Mouse (Mus musculus) large intestine, adult 2 months (tissue): Measurements from ENCODE around the gene Nfe2l3. TPM values are rescaled to one million over a fixed set of nuclear protein-coding genes. Genes with fewer than 3 reads are reported as not detected.
"Not testable (repeated sequence)": the region's sequence is repeated elsewhere in the genome, so short reads cannot be mapped to it uniquely, and the experiment has no call there.

ENCODE experiments used
- DNase-seq: peaks from one replicate; pipeline ENCODE4 v3.0.0-alpha.2; 2012; ENCODE audit warnings: low read depth, low spot score
- WGBS: fragments of 180-500 bp; shearing (Covaris S2); methylation state at CpG from one replicate; pipeline ENCODE4 v1.1.7; 2018; 5-methylcytosine and 5-hydroxymethylcytosine counted together
- polyA plus RNA-seq: library from polyadenylated mRNA; depleted of rRNA; stranded (reverse); fragments of >200 nt; gene quantifications from 2 replicates; pipeline ENCODE4 v1.2.3, GENCODE M21; 2012; rRNA removed

Nfe2l3 gene
- 0.08 and 0.15 TPM in 2 replicates for polyA plus RNA-seq

- WGBS: 1% methylated on average over 74 of the region's 74 CpGs
- peak; percentile 31 for DNase-seq
Measured at GRCm38 (mm10) chr6:51432535-51433397, at the start of gene Nfe2l3. TSS of gene Nfe2l3 (plus strand) at chr6:51432670.

DNA sequence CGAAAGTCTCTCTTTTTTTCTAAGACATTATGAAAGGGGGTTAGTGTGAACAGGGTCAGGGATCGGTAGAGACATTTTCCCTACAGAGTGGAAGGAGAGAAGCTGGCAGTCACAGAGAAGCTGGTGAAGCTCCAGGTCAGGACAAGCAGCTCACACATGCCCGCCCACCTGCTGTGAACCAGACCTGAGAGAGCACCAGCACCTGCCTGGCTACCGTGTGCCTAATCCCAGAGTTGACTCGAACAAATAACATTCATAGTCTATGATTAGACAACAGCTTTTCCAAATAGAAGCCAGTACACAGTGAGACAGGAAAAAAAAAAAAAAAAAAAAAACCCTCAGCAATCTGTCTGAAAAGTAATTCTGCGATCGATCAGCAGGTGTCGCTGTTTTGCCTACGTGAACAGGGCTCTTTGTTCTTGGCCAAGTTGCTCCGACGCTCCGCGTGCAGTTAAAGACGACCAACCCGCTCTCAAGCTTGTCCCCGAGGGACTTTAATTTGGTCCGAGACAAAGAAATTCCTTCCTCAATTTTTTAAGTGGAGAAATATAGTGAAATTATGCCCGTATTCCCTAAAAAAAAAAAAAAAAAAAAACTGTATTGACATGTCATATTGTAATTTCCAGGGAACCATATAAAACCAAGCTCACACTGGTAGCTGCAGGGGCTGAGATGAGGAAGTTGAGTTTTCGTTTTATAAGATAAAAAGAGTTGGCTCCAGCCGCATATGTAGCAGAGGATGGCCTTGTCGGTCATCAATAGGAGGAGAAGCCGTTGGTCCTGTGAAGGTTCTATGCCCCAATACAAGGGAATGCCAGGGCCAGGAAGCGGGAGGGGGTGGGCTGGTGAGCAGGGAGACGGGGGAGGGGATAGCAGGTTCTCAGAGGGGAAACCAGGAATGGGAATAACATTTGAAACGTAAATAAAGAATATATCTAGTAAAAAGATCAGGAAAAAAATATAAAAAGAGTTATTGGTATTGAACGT, 48.4 kb upstream of the Nfe2l3 start:
- DNase-seq: peak; percentile 84
- WGBS: 14% methylated on average over 26 of the region's 26 CpGs

- WGBS: 75% methylated on average over 11 of the region's 11 CpGs
- DNase-seq: no peak
Measured at GRCm38 (mm10) chr6:51390505-51390904, 42.0 kb upstream of the Nfe2l3 start.

- no peak for DNase-seq
- WGBS: 47% methylated on average over 13 of the region's 13 CpGs
Measured at GRCm38 (mm10) chr6:51391816-51392490, 40.5 kb upstream of the Nfe2l3 start.

GRCm38 (mm10) chr6:51393341-51394128, 38.9 kb upstream of the Nfe2l3 start:
- no peak for DNase-seq
- 32% methylated on average over 6 of the region's 6 CpGs for WGBS

DNA sequence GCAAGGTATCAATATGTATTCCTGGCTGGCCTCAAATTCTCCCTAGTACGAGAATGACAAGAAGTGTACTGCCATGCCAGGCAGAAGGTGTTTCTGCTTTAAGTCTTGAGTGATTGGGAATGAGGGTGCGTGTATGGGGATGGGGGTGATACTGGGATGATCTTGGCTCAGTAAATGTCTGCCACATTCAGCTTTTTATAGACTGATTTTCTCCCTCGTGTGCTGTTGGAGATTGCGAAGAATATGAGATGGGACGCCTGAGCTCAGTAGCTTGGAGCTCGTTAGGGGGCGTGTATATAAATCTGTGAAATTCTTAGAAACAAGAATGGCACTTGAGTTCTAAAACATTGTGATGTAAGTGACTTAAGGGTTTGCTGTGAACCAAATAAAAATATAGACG, 38.1 kb upstream of the Nfe2l3 start:
- 89% methylated on average over 8 of the region's 8 CpGs for WGBS

DNA sequence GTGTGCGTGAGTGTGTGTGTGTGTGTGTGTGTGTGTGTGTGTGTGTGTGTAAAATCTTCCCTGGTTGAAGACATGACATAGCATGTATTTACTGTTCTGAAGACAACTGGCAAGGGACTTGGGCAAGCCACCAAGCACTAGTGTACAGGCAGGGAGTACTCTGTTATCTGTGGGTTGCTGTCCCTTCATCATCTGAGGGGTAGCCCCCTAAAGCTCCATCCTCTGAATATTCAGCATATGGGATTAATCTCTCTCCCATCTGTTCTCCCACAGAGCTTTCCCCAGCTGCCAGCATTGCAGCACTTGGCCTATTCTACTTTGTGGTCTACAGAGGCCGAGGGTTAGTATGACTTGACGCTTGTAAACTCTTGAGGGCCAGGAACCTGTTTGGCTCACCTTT, 37.5 kb upstream of the Nfe2l3 start:
- WGBS: 62% methylated on average over 3 of the region's 3 CpGs
- not testable (repeated sequence) for DNase-seq

More for the DNA sequence above, 38.1 kb upstream of the Nfe2l3 start:
- not testable (repeated sequence) for DNase-seq

DNA sequence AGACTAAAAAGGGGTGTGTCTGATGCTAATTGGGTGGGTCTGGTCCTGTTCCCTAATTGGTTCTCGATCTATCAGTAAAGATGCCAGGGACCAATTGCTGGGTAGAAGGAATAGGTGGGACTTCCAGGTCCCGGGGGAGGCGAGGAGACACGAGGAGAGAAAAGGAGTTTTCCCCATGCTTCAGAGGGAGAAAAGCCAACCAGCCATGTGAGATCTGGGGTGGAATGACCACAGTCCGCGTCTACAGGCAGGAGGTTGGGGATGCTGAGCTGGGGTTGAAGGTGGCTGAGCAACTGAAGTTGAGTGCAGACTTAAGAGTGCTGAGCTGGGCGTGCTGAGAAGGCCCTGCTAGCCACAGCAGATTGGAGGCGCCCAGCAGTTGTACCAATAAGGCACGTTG, 37.0 kb upstream of the Nfe2l3 start:
- WGBS: 81% methylated on average over 9 of the region's 9 CpGs
- no peak for DNase-seq

DNA sequence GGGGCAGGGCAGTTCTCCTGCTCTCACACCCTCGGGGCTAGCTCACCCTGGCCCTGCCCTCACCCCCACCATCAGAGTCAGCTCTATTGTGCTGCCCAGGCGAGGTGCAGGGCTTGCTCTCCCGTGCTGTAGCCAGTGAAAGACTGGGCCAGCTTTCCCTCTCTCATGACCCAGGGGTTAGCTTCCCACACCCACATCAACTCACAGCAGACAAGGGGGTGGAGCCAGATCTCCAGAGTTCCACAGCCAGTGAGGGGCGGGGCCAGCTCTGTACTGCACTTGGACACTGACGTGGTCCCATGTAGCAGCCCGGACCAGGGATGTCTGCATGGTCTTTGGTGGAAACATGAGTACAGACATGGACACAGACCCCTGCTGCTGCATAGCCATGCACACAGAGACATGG, 33.4 kb upstream of the Nfe2l3 start:
- DNase-seq: no peak
- WGBS: 17% methylated on average over 6 of the region's 6 CpGs

- no peak for DNase-seq
- WGBS: 14% methylated on average over 6 of the region's 6 CpGs
Measured at GRCm38 (mm10) chr6:51401294-51401693, 31.2 kb upstream of the Nfe2l3 start.

GRCm38 (mm10) chr6:51403598-51403997, 28.9 kb upstream of the Nfe2l3 start:
- WGBS: 88% methylated on average over 5 of the region's 5 CpGs
- DNase-seq: no peak

DNA sequence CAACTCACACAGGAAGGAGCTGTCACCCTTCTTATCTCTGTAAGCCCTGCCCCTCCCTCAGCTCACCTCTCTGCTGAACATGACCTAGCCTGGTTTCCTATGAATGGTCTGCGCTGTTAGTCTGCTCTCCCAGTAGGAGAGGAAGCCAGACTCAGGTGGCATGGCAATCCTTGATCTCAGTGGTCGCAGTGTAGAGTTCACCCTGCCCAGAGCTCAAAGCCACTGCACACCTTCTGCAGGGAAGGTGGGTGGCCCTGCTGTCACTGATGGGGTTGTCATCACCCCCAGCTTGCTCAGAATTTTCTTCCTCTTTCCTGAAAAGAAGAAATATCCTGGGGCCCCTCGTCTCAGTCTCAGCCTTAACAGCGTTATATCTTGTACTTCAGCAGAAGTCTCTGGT, 28.0 kb upstream of the Nfe2l3 start:
- WGBS: 64% methylated on average over 4 of the region's 4 CpGs
- DNase-seq: no peak

DNA sequence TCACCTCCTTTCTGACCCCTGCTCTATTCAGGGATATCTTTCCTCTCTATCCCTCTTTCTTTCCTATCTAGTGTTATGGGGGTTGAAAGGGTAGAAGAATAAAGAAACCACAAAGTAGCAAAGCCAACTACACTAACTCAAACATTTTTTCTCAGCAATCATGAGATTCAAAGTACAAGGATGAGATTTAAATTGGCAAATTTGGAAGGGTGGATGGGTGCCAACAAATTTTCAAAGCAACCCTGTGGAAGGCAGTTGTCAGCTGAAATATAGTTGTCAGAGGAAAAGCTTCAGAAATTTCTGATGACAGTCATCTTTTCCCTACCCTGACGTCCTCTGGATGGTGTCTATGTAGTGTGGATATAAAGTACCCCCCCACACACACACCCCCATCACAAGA, 16.0 kb upstream of the Nfe2l3 start:
- WGBS: 67% methylated on average over 1 of the region's 1 CpGs
- no peak for DNase-seq

DNA sequence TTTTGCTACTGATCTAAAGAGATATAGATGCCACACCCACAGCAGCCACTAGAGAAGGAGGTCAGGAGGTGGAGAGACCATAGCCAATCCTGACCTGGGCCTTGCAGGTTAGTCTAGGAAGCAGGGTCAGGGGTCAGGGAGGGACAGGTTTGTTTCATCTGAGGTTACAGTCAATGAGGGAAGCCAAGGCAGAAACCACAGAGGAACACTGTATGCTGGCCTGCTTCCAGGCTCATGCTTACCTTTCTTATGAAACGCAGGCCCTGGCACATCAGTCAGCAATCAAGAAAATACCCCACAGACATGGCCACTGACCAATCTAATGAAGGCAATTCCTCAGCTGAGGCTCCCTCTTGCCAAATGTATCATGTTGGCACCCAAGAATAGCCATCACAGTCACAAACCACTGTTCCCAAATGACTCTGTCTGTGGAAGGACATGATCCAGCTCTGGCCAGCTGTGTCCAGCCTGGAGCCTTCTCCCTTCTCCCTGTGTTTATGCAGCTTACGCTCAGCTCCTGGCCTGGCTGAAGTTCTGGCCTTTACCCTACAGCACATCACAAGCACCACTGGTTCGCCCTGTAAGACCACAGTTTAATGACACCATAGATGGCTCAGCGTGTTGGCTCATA, 15.0 kb upstream of the Nfe2l3 start:
- 63% methylated on average over 4 of the region's 4 CpGs for WGBS
- DNase-seq: no peak

- DNase-seq: no peak
- 63% methylated on average over 11 of the region's 11 CpGs for WGBS
Measured at GRCm38 (mm10) chr6:51423466-51424122, 8.9 kb upstream of the Nfe2l3 start.

GRCm38 (mm10) chr6:51424537-51424936, 7.9 kb upstream of the Nfe2l3 start:
- 90% methylated on average over 2 of the region's 2 CpGs for WGBS
- DNase-seq: no peak

DNA sequence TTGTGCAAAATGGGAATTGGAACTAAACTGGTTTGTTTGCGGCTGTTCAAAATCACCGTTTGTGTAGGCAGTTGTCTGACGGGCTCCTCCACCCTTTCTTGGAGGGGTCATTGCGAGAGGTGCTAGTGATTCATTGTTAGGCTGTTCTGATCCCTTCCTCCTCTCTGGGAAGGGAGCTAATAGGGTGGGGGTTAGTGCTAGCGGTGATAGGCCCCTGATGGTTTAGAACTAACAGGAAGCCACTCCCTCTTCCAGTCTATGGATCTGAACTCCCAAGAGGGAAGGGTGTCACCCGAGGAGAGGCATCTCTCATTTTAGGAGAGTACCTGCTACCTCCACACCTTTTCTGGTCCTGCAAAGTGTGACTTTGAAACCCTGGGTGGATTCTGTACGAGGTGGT, 1.8 kb downstream of the Nfe2l3 start:
- DNase-seq: no peak
- 45% methylated on average over 7 of the region's 7 CpGs for whole genome bisulfite sequencing

- 29% methylated on average over 4 of the region's 4 CpGs for WGBS
Measured at GRCm38 (mm10) chr6:51437665-51438064, 5.2 kb downstream of the Nfe2l3 start.

More at GRCm38 (mm10) chr6:51437665-51438064, 5.2 kb downstream of the Nfe2l3 start:
- no peak for DNase-seq
